Mouse (Mus musculus) gastrocnemius, postnatal 36 days (tissue): ENCODE measurements around the gene Erbb3. TPM values are rescaled to one million over a fixed set of nuclear protein-coding genes. Genes with fewer than 3 reads are reported as not detected.
"Not testable (repeated sequence)": the region's sequence is repeated elsewhere in the genome, so short reads cannot be mapped to it uniquely, and the experiment has no call there.

Experiments used
- DNase-seq, 2 experiments: peaks; one replicate each; pipeline ENCODE4 v3.0.0; 2022
- intact Hi-C: fragments of 180-260 bp; cut with DNase I; formaldehyde crosslinking; loops from one replicate; pipeline ENCODE4 v1.15.1; 2025
- total RNA-seq, 2 experiments: library from RNA; stranded (reverse); gene quantifications; 2 replicates each; pipeline ENCODE4 v1.2.3; 2021

Gene Erbb3
- total RNA-seq, 2 experiments from 2014 or later, result 2.1 to 4.6 TPM

DNA sequence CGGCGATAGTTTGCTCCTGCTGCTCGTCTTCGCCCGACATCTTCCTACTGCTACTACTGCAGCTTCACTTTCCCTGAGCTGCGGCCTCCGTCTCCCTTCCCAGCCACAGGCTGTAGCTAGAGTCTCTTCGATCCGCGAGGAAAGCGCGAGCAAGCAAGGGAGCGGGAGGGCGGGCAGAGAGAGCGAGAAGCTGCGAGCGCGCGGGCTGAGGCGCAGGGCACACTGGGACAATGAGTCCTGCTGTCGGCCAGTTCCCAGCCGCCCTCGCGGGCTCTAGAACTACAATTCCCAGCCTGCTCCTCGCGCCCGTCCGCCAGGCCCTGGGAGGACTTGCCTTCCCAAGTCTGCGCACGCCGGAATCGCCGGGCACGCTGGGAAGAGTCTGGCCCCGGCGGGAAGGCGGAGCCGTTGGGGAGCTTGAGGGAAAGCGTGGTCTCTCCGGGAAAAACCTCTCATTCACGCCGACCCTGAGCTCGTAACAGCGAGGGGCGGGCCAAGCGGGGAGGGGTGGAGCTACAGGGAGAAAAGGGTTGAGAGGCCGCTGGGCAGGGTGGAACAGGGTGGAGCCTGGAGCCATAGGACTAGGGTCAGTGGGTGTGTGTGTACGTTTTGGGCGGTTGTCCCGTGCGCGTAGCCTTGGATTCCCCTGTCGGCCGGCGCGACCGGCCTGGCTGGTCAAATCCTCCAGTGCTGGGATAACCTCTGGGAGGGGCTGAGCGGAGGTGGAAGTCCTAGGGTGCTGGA is 23.5 kb downstream of the Erbb3 start, which contains the start of gene Pa2g4:
Gene Pa2g4 (minus strand): TSS at position 200 of the 744 bp plus-strand sequence.
- intact Hi-C loops, result loop anchor here (5.0 kb wide), 1 partner anchor 46 kb away; no protein-coding TSS in a partner anchor
- DNase-seq, result peak; percentile 95 to 96

DNA sequence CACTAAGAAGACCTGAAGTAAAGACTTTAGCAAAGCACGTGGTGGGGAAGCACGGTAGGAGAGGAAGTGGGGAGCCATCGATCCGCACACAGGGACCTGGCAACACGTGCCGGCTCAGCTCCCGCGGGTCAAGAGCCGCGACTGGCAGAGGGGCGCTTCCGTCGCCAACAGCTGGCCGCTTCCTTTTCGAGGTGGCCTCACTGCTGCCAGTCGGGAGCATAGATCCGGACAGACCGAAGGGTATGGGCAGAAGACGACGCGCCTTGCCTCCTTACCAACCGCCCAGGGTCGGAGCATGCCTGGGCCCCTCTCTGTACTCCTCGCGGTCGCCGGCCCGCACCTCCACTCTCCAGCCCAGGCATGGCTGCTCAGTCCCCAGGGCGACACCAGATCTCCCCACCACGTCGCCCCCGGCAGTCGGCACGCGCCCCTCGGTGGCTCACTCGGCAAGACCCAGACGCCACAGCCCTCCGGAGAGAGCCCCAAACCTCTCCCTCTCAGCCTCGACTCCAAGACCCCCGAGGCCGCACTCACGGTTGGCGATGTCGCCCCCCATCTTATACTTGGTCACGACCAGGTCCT is 24.2 kb downstream of the Erbb3 start:
- DNase-seq, result no peak
- intact Hi-C loops, result loop anchor here (5.0 kb wide), 1 partner anchor 47 kb away; no protein-coding TSS in a partner anchor

DNA sequence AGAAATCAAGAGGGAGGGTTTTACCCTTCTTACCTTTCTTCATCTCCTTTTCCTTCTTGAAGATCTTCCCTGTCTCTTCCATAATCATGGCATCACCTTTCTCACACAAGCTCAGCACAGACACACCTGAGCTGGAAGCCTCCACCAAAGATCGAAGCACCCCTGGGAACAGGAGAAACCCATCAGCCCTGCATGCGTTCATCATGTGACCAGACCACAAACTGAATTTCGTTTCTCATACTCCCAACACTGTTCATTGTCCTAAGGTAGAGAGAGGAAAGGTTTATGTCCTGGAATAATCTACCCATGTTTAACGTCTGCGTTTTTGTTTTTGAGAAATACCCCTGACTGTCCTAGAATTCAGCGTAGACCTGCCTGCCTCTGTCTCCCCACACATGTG is 25.9 kb downstream of the Erbb3 start:
- no peak for DNase-seq
- intact Hi-C loops, result loop anchor here (5.0 kb wide), 1 partner anchor 109 kb away; the partner anchor contains the start of gene Suox

DNA sequence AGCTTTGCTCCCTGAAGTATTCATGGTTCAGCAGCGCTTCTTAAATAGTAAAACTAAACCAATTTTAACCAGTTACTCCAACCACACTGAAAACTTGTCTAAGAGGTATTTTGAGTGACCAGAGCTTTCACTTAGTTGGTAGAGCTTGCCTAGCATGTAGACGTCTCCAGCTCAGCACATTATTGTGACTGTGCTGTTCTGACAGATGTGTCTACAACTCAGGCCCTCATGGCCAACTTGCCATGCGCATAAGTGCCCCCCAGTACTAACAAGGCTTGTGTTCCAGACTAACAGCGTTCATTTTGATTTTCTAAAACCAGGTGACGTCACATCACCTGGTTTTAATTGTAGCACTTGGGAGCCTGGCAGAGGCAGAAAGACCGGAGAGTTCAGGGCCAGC is 32.5 kb downstream of the Erbb3 start:
- DNase-seq, result no peak
- intact Hi-C loops, result no loop called here

DNA sequence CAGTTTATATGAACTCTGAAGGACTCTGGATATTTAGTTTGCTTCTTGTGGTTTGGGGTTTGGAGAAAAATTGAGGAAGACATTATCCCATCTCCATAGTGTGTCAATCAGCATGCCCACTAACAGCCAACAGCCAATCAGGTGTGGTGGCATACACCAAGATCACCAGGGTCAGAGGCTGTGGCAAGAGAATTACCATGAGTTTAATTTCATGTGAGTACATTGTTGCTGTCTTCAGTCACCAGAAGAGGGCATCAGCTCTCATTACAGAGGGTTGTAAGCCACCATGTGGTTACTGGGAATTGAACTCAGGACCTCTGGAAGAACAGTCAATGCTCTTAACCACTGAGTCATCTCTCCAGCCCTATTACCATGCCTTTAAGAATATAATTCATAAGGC is 33.2 kb downstream of the Erbb3 start:
- intact Hi-C loops, result no loop called here
- DNase-seq, result no peak

DNA sequence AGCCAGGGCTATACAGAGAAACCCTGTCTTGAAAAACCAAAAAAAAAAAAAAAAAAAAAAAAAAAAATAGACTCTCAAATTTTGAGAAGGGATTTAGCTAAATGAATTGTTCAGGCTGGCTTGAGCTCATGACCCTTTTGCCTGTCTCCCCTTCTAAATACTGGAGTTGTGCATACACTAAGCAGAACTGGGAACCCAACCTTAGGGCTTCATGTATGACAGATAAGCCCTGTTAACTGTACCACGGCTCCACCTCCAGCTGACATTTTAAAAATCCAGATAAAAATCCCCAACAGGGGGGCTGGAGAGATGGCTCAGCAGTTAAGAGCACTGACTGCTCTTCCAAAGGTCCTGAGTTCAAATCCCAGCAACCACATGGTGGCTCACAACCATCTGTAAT is 33.9 kb downstream of the Erbb3 start:
- intact Hi-C loops, DNase-seq: not testable (repeated sequence)

DNA sequence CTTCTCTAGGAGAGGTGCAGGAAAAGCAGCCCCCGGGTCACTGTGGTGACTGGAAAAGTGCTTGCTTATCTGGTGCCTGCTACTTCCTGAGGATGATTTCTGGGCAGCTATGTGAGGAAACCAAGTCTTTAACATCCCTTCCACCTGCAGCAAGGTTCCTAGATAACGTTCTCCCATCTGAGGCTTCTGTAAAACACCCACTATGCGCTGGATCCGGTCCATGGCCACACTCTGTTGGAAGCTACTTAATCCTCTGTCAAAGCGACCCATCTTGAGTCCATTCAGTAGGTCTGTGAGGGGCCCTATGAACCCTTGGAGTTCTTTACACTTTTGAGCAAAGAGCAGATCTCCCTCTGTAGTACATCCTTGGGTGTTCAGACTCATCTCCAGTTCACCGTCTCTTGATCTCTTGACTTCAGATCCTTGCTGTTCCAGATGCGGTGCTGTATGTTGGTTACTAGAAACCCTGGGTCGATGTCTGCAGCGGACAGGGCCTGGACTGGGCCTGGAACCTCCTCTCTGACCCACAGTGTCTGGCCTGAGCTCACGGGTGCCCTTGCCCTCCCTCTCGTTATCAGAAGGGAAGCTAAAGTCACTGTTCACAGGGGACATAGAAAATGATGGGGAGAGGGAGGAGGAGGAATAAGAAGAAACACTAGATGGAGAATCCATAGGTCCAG is 39.2 kb downstream of the Erbb3 start:
- intact Hi-C loops, DNase-seq: not testable (repeated sequence)

DNA sequence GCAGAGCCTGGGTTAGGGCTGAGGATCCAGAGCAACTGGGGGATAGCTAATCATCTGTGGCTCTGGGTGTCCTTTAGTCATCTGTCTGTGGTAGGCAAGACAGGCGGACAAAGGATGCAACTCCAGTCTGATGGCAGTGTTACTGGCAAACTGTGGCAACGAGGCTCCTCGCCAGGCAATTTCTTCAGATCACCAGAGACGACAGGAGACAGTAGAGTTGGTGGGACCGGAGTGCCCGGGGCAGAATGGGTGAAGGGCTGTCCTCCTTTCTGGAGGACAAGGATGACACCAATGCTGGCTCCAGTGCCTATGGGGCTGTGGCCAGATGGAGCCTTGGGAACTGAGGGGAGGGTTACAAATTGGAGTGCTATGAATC is 39.8 kb downstream of the Erbb3 start:
- DNase-seq, result not testable (repeated sequence)
- intact Hi-C loops, result loop anchor here (5.0 kb wide), 1 partner anchor 52 kb away; the partner anchor contains the start of gene Myl6b

DNA sequence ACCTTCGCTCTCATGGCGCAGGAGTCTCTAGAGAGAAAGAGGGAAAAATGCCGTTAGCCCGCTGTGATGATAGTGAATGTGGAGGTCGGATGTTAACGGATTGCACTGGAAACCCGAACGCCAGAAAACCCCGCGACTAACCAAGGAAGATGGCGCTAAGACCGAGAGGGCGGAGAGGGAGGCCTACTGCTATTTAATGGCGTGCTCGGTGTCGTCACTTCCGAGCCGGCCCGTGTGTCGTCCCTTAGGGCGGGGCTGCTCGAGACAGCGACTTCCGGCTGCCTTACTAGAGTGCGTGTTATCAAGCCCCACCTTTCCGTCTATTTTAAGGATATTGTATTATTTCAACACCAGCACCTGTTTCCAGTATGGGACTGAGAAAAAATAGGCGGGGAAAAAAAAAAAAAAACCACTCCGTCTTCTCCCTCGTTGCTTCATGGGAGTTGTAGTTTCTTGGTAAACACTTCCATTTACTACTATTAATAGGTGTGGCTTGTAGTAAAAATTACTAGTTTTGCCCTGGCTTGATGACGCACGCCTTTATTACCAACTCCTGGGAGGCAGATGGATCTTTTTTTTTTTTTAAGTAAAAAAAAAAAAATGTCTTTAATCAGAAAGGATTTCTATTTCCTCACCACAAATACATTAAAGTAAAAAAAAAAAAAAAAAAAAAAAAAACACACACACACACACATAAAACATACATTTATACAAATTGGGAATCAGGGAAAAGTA is 40.3 kb downstream of the Erbb3 start, which contains the start of gene Rpl41:
Gene Rpl41 (minus strand): TSS at position 359 of the 735 bp plus-strand sequence.
- DNase-seq, result peak; percentile 83 to 89
- intact Hi-C loops, result loop anchor here (5.0 kb wide), 1 partner anchor 52 kb away; the partner anchor contains the start of gene Myl6b

DNA sequence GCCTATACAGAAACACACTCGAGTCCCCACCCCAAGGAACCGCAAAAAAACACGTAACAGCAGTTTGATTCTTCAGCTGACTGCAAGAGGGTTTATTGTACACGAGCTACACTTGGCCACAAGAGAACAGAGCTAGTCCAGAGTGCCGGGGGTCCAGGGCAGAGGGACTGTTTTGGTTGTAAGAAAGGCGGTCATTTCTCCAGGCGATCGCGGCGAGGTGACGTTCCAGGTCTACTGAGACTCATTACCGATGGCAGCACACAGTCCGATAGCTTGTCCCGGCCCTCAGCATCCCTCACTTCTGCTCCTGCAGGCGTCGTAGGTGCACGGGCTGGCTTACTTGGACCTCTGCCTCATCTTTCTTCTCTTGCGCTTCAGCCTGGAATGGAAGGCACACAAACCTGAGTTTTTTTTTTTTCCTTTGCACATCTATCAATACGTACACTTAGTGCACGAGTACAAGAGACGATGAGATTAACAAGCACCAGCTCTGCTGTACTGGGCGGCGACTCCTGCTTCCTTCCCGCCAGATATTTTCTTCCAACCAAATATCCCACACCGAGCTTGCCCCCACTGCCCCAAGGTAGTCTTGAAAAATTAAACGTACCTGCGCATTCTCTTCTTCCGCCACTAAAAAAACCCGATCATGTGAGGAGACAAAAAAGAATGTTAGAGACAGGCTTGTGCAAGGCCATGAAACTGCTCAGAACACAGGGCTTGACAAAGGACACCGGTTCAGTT is 41.2 kb downstream of the Erbb3 start:
- DNase-seq, result not testable (repeated sequence)
- intact Hi-C loops, result loop anchor here (5.0 kb wide), 1 partner anchor 51 kb away; the partner anchor contains the start of gene Myl6b

DNA sequence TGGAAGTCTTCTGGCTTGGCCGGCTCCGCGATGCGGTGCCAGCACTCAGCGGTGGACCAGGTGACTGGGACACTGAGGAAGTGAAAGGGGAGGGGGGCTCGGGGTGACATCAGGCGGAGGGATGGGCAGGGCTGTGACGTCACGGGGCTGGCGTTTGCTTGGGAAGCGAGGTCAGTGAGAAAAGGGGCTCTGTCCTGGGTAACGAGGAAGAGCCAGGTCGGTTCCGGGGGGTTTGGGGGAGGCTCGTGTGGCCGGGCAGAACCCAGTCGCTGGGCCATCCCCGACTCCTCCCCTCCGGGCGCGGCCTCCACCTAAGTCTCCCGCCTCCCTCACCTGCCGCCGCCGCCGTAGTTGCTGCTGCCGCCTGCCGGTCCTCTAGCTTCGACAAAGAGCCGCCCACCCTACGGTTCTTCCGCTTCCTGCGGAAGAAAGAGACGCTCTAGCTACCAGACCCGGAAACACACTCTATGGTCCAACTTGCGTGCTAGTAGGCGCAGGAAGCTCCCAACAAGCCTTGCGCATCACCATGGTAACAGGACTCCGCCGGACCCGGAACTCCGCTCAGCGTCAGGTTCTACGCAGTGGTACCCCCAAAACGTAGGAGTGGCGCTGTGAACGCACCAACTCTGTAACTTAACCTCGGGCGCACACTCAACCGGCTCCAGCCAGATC is 42.0 kb downstream of the Erbb3 start, which contains the start of gene Zc3h10:
Gene Zc3h10 (minus strand): TSS at position 414 of the 672 bp plus-strand sequence.
- intact Hi-C loops, result loop anchor here (5.0 kb wide), 1 partner anchor 50 kb away; the partner anchor contains the start of gene Myl6b
- DNase-seq, result peak; percentile 84 to 87

DNA sequence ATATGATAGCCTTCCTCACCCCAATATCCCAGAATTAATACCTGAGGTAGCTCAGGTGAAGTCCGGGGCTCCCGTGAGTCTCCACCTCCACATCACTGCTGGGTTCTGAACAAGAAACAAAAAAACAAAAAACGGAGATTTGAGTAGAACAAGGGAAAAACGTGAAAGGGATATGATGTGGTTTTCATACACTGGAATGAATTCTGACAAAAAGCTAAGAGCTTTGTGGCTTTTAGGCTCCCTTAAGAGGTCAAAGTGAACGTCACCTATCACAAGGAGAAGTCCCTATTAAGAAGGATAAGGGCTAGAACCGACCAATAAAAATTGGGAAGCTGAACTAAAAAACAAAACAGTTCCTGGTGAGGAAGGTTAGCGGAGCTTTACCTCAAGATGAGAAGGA is 42.7 kb downstream of the Erbb3 start:
- DNase-seq, result no peak
- intact Hi-C loops, result loop anchor here (5.0 kb wide), 1 partner anchor 49 kb away; the partner anchor contains the start of gene Myl6b

DNA sequence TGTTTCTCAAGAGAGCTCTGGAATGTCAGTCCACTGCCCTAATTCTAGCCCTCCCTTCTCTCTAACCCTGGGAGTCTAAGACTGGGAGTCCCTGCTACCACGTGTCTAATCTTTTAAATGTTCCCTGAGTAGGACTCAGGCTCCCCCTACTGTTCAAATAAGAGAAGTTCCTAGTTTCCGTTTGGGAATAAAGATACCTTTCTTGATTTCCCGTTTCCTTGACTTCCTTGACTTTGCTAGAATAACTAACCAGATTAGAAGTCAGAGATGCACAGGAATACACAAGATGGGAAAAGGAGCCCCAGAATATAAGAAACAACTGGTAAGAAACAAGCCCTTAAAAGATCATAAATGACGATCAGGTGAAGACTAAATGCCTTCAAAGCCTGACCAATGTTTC is 43.1 kb downstream of the Erbb3 start:
- intact Hi-C loops, result loop anchor here (5.0 kb wide), 1 partner anchor 49 kb away; the partner anchor contains the start of gene Myl6b

DNA sequence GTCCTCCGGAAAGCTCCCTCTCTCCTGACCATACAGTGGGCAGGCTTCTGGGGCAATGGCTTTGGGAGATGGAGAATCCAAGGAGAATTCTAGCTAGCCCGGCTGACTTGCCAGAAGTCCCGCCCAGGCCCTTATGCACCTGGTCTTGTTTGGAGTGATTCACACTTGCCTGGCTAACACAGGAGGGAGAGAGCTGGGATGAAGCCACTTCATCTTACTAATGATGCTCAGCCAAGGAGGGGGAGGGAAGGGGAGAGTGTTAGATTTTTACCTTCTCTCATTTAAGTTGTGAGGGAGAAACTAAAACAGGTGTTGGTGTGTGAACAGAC is 43.9 kb downstream of the Erbb3 start:
- no peak for DNase-seq
- intact Hi-C loops, result loop anchor here (5.0 kb wide), 1 partner anchor 48 kb away; the partner anchor contains the start of gene Myl6b

More for the DNA sequence above, 43.1 kb downstream of the Erbb3 start:
- DNase-seq, result no peak

DNA sequence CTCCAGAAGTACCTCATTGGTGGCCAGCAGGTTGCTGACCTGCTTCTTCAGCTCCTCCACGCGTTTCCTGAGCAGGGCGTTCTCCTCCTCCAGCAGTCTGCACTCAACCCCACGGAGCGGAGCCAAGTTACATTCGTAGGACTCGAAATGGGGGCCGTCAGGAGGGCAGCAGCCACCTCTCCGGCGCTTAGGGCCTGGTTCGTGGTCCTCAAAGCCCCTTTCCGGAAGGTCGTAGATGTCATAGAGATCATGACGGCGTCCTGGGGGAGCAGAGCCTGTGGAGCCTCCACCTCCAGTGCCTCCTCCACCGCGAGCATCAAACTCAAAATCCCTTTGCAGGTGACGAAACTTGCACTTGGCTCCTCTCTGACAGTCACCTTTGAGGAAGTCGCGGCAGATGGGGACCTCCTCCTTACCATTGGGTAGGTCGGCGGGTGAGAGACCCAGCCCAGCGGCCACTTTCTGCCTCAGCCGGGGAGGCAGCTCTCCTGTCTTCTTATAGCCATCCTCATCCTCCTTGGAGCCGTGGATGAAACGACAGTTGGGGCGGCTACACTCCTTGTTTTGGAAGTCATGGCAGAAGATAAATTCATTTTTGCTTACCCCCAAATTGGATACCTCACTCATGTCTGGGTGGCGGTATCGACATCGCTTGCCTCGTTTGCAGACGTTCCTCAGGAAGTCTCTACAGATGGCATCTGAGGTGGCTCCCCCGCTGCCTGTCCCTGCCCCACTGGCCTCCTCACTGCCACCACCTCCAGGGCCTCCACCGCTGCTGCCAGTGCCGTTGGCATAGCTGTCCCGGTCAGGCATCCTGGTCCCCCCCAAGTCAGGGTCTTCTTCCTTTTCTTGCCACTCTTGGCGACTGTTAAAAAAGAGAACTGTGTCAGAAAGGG is 44.5 kb downstream of the Erbb3 start:
- intact Hi-C loops, result loop anchor here (5.0 kb wide), 2 partner anchors 48 to 133 kb away; partner anchors contain the start of genes Myl6b, Nabp2 and Rnf41
- no peak for DNase-seq

DNA sequence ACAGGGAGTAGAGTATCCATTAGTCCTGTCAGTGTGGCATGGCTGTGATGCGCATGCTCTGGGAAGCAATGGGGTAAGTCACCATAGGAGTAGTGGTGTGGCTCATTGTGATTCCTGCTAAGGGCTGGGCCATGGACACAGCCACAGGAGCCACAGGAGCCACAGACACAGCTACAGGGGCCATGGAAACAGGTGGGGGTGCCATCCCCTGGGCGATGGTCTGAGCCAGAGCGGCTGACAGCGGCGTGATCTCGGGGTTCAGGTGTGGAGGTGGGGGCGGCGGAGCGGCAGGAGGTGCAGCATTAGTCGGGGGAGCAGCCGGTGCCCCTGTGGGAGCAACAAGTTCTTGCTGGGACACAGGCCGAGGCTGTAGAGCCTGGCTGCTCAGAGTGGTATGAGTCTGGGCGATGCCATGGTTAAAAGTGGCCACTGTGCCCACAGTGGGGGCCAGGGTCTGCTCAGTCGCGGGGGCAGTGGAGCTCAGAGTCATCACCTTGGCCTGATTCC is 45.2 kb downstream of the Erbb3 start:
- no peak for DNase-seq
- intact Hi-C loops, result loop anchor here (5.0 kb wide), 1 partner anchor 132 kb away; the partner anchor contains the start of genes Nabp2 and Rnf41

DNA sequence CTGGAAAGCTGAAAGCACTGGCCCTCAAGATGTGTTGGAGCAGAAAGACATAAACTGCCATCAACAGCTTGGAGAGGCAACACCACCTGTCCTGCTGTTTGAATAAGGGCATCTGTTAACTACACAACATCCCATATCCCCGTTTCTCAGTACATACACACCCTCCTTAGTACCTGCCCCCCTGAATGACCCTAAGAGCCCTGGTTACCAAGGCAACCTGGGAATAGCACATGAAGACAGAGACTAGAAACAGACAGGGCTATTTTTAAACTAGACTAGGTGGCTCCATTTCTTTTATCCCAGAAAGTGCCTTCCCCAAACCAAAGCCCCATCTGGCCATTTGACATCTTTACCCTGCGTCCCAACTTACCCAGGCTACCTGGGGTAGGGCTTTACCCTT is 46.4 kb downstream of the Erbb3 start:
- intact Hi-C loops, result loop anchor here (5.0 kb wide), 1 partner anchor 131 kb away; the partner anchor contains the start of genes Nabp2 and Rnf41

More for the DNA sequence above, 46.4 kb downstream of the Erbb3 start:
- no peak for DNase-seq
